Mouse (Mus musculus): ENCODE data around the gene Fam243.
A peak's percentile ranks its signal among the peaks of the same experiment; 100 is the strongest.

Fam243 gene

GRCm38 (mm10) chr16:92320361-92320760 is 880 bp downstream of the Fam243 start:
- DNase-seq (ENCODE audit: low spot score in 2 of 2) = no peak

- peak; percentile 35 to 70 for DNase-seq (ENCODE audit: low spot score in 2 of 2)
Observed at GRCm38 (mm10) chr16:92319353-92320109, 1.7 kb downstream of the Fam243 start.

GRCm38 (mm10) chr16:92316049-92316738 is 5.0 kb downstream of the Fam243 start:
- no peak for DNase-seq (ENCODE audit: low spot score in 2 of 2)

GRCm38 (mm10) chr16:92313953-92314741 is 7.1 kb downstream of the Fam243 start:
- DNase-seq (ENCODE audit: low spot score in 2 of 2) = peak; percentile 36 to 51

- no peak for DNase-seq (ENCODE audit: low spot score in 2 of 2)
Observed at GRCm38 (mm10) chr16:92309126-92309525, 12.1 kb downstream of the Fam243 start.

GRCm38 (mm10) chr16:92307947-92308346 is 13.3 kb downstream of the Fam243 start:
- no peak for DNase-seq (ENCODE audit: low spot score in 2 of 2)

GRCm38 (mm10) chr16:92305519-92305918 is 15.7 kb downstream of the Fam243 start:
- DNase-seq (ENCODE audit: low spot score in 2 of 2) = no peak

- no peak for DNase-seq (ENCODE audit: low spot score in 2 of 2)
Observed at GRCm38 (mm10) chr16:92302506-92302905, 18.7 kb downstream of the Fam243 start.

GRCm38 (mm10) chr16:92301989-92302388 is 19.3 kb downstream of the Fam243 start:
- no peak for DNase-seq (ENCODE audit: low spot score in 2 of 2)

GRCm38 (mm10) chr16:92301412-92301806 is 19.8 kb downstream of the Fam243 start:
- DNase-seq (ENCODE audit: low spot score in 2 of 2) = no peak

- peak; percentile 96 to 98 for DNase-seq (ENCODE audit: low spot score in 2 of 2)
Observed at GRCm38 (mm10) chr16:92300649-92301411, 20.4 kb downstream of the Fam243 start, which contains the start of gene Smim11. TSS of gene Smim11 (plus strand) at chr16:92301286.

- no peak for DNase-seq (ENCODE audit: low spot score in 2 of 2)
Observed at GRCm38 (mm10) chr16:92295328-92295727, 25.9 kb downstream of the Fam243 start.

- no peak for DNase-seq (ENCODE audit: low spot score in 2 of 2)
Observed at GRCm38 (mm10) chr16:92294267-92294970, 26.8 kb downstream of the Fam243 start.

GRCm38 (mm10) chr16:92292101-92292500 is 29.1 kb downstream of the Fam243 start, which contains the start of gene Kcne2:
TSS of gene Kcne2 (plus strand) at chr16:92292389.
- DNase-seq (ENCODE audit: low spot score in 2 of 2) = no peak

GRCm38 (mm10) chr16:92290045-92290444 is 31.2 kb downstream of the Fam243 start:
- no peak for DNase-seq (ENCODE audit: low spot score in 2 of 2)

GRCm38 (mm10) chr16:92288778-92289177 is 32.5 kb downstream of the Fam243 start:
- peak in 1 of 2 experiments; percentile 29 for DNase-seq (ENCODE audit: low spot score in 2 of 2)

- DNase-seq (ENCODE audit: low spot score in 2 of 2) = peak; percentile 89 to 91
Observed at GRCm38 (mm10) chr16:92286609-92287008, 34.6 kb downstream of the Fam243 start.

GRCm38 (mm10) chr16:92285068-92285467 is 36.2 kb downstream of the Fam243 start:
- no peak for DNase-seq (ENCODE audit: low spot score in 2 of 2)

- DNase-seq (ENCODE audit: low spot score in 2 of 2) = no peak
Observed at GRCm38 (mm10) chr16:92282671-92283070, 38.6 kb downstream of the Fam243 start.

- DNase-seq (ENCODE audit: low spot score in 2 of 2) = no peak
Observed at GRCm38 (mm10) chr16:92275526-92275925, 45.7 kb downstream of the Fam243 start.

GRCm38 (mm10) chr16:92274516-92274915 is 46.7 kb downstream of the Fam243 start:
- no peak for DNase-seq (ENCODE audit: low spot score in 2 of 2)
